Mouse (Mus musculus): ENCODE results near the gene Ncoa3.
"Not testable (repeated sequence)": the region's sequence is repeated elsewhere in the genome, so short reads cannot be mapped to it uniquely, and the experiment has no call there.

Gene Ncoa3

GRCm38 (mm10) chr2:166069164-166069563 lies 76.7 kb downstream of the Ncoa3 start:
- ATAC-seq (ENCODE audit: insufficient number of reproducible peaks, low FRiP score, low TSS enrichment) = no peak

- no peak for ATAC-seq (ENCODE audit: insufficient number of reproducible peaks, low FRiP score, low TSS enrichment)
Observed at GRCm38 (mm10) chr2:166069738-166070137, 77.3 kb downstream of the Ncoa3 start.

- ATAC-seq (ENCODE audit: insufficient number of reproducible peaks, low FRiP score, low TSS enrichment) = no peak
Observed at GRCm38 (mm10) chr2:166071481-166071880, 79.0 kb downstream of the Ncoa3 start.

GRCm38 (mm10) chr2:166071889-166072288 lies 79.5 kb downstream of the Ncoa3 start:
- no peak for ATAC-seq (ENCODE audit: insufficient number of reproducible peaks, low FRiP score, low TSS enrichment)

- ATAC-seq (ENCODE audit: insufficient number of reproducible peaks, low FRiP score, low TSS enrichment) = no peak
Observed at GRCm38 (mm10) chr2:166073082-166073481, 80.6 kb downstream of the Ncoa3 start.

- ATAC-seq (ENCODE audit: insufficient number of reproducible peaks, low FRiP score, low TSS enrichment) = no peak
Observed at GRCm38 (mm10) chr2:166074322-166074721, 81.9 kb downstream of the Ncoa3 start.

GRCm38 (mm10) chr2:166077371-166077770 lies 84.9 kb downstream of the Ncoa3 start:
- ATAC-seq (ENCODE audit: insufficient number of reproducible peaks, low FRiP score, low TSS enrichment) = no peak

GRCm38 (mm10) chr2:166079231-166079630 lies 86.8 kb downstream of the Ncoa3 start:
- ATAC-seq (ENCODE audit: insufficient number of reproducible peaks, low FRiP score, low TSS enrichment) = no peak

- no peak for ATAC-seq (ENCODE audit: insufficient number of reproducible peaks, low FRiP score, low TSS enrichment)
Observed at GRCm38 (mm10) chr2:166079961-166080885, 87.8 kb downstream of the Ncoa3 start.

GRCm38 (mm10) chr2:166080967-166081750 lies 88.7 kb downstream of the Ncoa3 start:
- no peak for ATAC-seq (ENCODE audit: insufficient number of reproducible peaks, low FRiP score, low TSS enrichment)

- no peak for ATAC-seq (ENCODE audit: insufficient number of reproducible peaks, low FRiP score, low TSS enrichment)
Observed at GRCm38 (mm10) chr2:166082193-166082592, 89.8 kb downstream of the Ncoa3 start.

GRCm38 (mm10) chr2:166082661-166083060 lies 90.2 kb downstream of the Ncoa3 start:
- ATAC-seq (ENCODE audit: insufficient number of reproducible peaks, low FRiP score, low TSS enrichment) = no peak

GRCm38 (mm10) chr2:166083542-166084031 lies 91.2 kb downstream of the Ncoa3 start:
- ATAC-seq (ENCODE audit: insufficient number of reproducible peaks, low FRiP score, low TSS enrichment) = no peak

- ATAC-seq (ENCODE audit: insufficient number of reproducible peaks, low FRiP score, low TSS enrichment) = no peak
Observed at GRCm38 (mm10) chr2:166084111-166084510, 91.7 kb downstream of the Ncoa3 start.

- ATAC-seq (ENCODE audit: insufficient number of reproducible peaks, low FRiP score, low TSS enrichment) = not testable (repeated sequence)
Observed at GRCm38 (mm10) chr2:166084964-166085363, 92.5 kb downstream of the Ncoa3 start.

- ATAC-seq (ENCODE audit: insufficient number of reproducible peaks, low FRiP score, low TSS enrichment) = no peak
Observed at GRCm38 (mm10) chr2:166085780-166086179, 93.3 kb downstream of the Ncoa3 start.

GRCm38 (mm10) chr2:166086457-166087233 lies 94.2 kb downstream of the Ncoa3 start:
- no peak for ATAC-seq (ENCODE audit: insufficient number of reproducible peaks, low FRiP score, low TSS enrichment)

- ATAC-seq (ENCODE audit: insufficient number of reproducible peaks, low FRiP score, low TSS enrichment) = no peak
Observed at GRCm38 (mm10) chr2:166088991-166089390, 96.6 kb downstream of the Ncoa3 start.

GRCm38 (mm10) chr2:166090131-166090581 lies 97.7 kb downstream of the Ncoa3 start:
- ATAC-seq (ENCODE audit: insufficient number of reproducible peaks, low FRiP score, low TSS enrichment) = no peak

GRCm38 (mm10) chr2:166091599-166091998 lies 99.2 kb downstream of the Ncoa3 start:
- no peak for ATAC-seq (ENCODE audit: insufficient number of reproducible peaks, low FRiP score, low TSS enrichment)
